Mouse (Mus musculus): ENCODE data around the gene Plxna1.
A peak's percentile ranks its signal among the peaks of the same experiment; 100 is the strongest.

Plxna1 gene

GRCm38 (mm10) chr6:89327746-89328491 is 34.5 kb downstream of the Plxna1 start:
- no peak for DNase-seq (ENCODE audit: low read depth, low spot score)
- H3K36me3 ChIP-seq (ENCODE audit: control insufficient read depth, insufficient read depth, low read length, poor library complexity, severe bottlenecking): no peaks in the 10 kb centered on the region
- H3K27me3 ChIP-seq (ENCODE audit: control insufficient read depth, insufficient read depth, low read length, poor library complexity, severe bottlenecking): no peaks in the 10 kb centered on the region

GRCm38 (mm10) chr6:89324842-89325241 is 37.6 kb downstream of the Plxna1 start:
- Histone ChIP-seq H3K36me3 (ENCODE audit: control insufficient read depth, insufficient read depth, low read length, poor library complexity, severe bottlenecking) (no peaks in the 10 kb centered on the region), H3K27me3 (ENCODE audit: control insufficient read depth, insufficient read depth, low read length, poor library complexity, severe bottlenecking) (no peaks in the 10 kb centered on the region)
- DNase-seq (ENCODE audit: low read depth, low spot score): no peak

GRCm38 (mm10) chr6:89315263-89315662 is 47.2 kb downstream of the Plxna1 start:
- no peak for DNase-seq (ENCODE audit: low read depth, low spot score)
- no peaks in the 10 kb centered on the region for H3K27me3 ChIP-seq (ENCODE audit: control insufficient read depth, insufficient read depth, low read length, poor library complexity, severe bottlenecking)
- no peaks in the 10 kb centered on the region for H3K36me3 ChIP-seq (ENCODE audit: control insufficient read depth, insufficient read depth, low read length, poor library complexity, severe bottlenecking)

GRCm38 (mm10) chr6:89311518-89311917 is 50.9 kb downstream of the Plxna1 start:
- H3K36me3 ChIP-seq (ENCODE audit: control insufficient read depth, insufficient read depth, low read length, poor library complexity, severe bottlenecking): no peaks in the 10 kb centered on the region
- no peaks in the 10 kb centered on the region for H3K27me3 ChIP-seq (ENCODE audit: control insufficient read depth, insufficient read depth, low read length, poor library complexity, severe bottlenecking)
- no peak for DNase-seq (ENCODE audit: low read depth, low spot score)

- H3K36me3 ChIP-seq (ENCODE audit: control insufficient read depth, insufficient read depth, low read length, poor library complexity, severe bottlenecking): no peaks in the 10 kb centered on the region
- no peaks in the 10 kb centered on the region for H3K27me3 ChIP-seq (ENCODE audit: control insufficient read depth, insufficient read depth, low read length, poor library complexity, severe bottlenecking)
- no peak for DNase-seq (ENCODE audit: low read depth, low spot score)
These were observed 52.2 kb downstream of the Plxna1 start for GRCm38 (mm10) chr6:89310236-89310635.

GRCm38 (mm10) chr6:89308213-89308973 is 54.0 kb downstream of the Plxna1 start:
- Histone ChIP-seq H3K36me3 (ENCODE audit: control insufficient read depth, insufficient read depth, low read length, poor library complexity, severe bottlenecking) (no peaks in the 10 kb centered on the region), H3K27me3 (ENCODE audit: control insufficient read depth, insufficient read depth, low read length, poor library complexity, severe bottlenecking) (no peaks in the 10 kb centered on the region)
- DNase-seq (ENCODE audit: low read depth, low spot score): no peak

GRCm38 (mm10) chr6:89304375-89305058 is 57.9 kb downstream of the Plxna1 start:
- H3K36me3 ChIP-seq (ENCODE audit: control insufficient read depth, insufficient read depth, low read length, poor library complexity, severe bottlenecking): no peaks in the 10 kb centered on the region
- no peaks in the 10 kb centered on the region for H3K27me3 ChIP-seq (ENCODE audit: control insufficient read depth, insufficient read depth, low read length, poor library complexity, severe bottlenecking)
- DNase-seq (ENCODE audit: low read depth, low spot score): no peak

- peak; percentile 42 for DNase-seq (ENCODE audit: low read depth, low spot score)
- H3K27me3 ChIP-seq (ENCODE audit: control insufficient read depth, insufficient read depth, low read length, poor library complexity, severe bottlenecking): no peaks in the 10 kb centered on the region
- H3K36me3 ChIP-seq (ENCODE audit: control insufficient read depth, insufficient read depth, low read length, poor library complexity, severe bottlenecking): no peaks in the 10 kb centered on the region
These were observed 62.6 kb downstream of the Plxna1 start for GRCm38 (mm10) chr6:89299818-89300217.

- DNase-seq (ENCODE audit: low read depth, low spot score): no peak
- no peaks in the 10 kb centered on the region for H3K36me3 ChIP-seq (ENCODE audit: control insufficient read depth, insufficient read depth, low read length, poor library complexity, severe bottlenecking)
- no peaks in the 10 kb centered on the region for H3K27me3 ChIP-seq (ENCODE audit: control insufficient read depth, insufficient read depth, low read length, poor library complexity, severe bottlenecking)
These were observed 65.3 kb downstream of the Plxna1 start for GRCm38 (mm10) chr6:89296909-89297695.

- Histone ChIP-seq H3K27me3 (ENCODE audit: control insufficient read depth, insufficient read depth, low read length, poor library complexity, severe bottlenecking) (no peaks in the 10 kb centered on the region), H3K36me3 (ENCODE audit: control insufficient read depth, insufficient read depth, low read length, poor library complexity, severe bottlenecking) (no peaks in the 10 kb centered on the region)
- peak; percentile 86 for DNase-seq (ENCODE audit: low read depth, low spot score)
These were observed 66.3 kb downstream of the Plxna1 start for GRCm38 (mm10) chr6:89296001-89296709.

GRCm38 (mm10) chr6:89294621-89295020 is 67.8 kb downstream of the Plxna1 start:
- H3K27me3 ChIP-seq (ENCODE audit: control insufficient read depth, insufficient read depth, low read length, poor library complexity, severe bottlenecking): no peaks in the 10 kb centered on the region
- no peak for DNase-seq (ENCODE audit: low read depth, low spot score)
- no peaks in the 10 kb centered on the region for H3K36me3 ChIP-seq (ENCODE audit: control insufficient read depth, insufficient read depth, low read length, poor library complexity, severe bottlenecking)

GRCm38 (mm10) chr6:89291494-89291893 is 70.9 kb downstream of the Plxna1 start:
- DNase-seq (ENCODE audit: low read depth, low spot score): no peak
- H3K36me3 ChIP-seq (ENCODE audit: control insufficient read depth, insufficient read depth, low read length, poor library complexity, severe bottlenecking): no peaks in the 10 kb centered on the region
- no peaks in the 10 kb centered on the region for H3K27me3 ChIP-seq (ENCODE audit: control insufficient read depth, insufficient read depth, low read length, poor library complexity, severe bottlenecking)

- Histone ChIP-seq H3K36me3 (ENCODE audit: control insufficient read depth, insufficient read depth, low read length, poor library complexity, severe bottlenecking) (no peaks in the 10 kb centered on the region), H3K27me3 (ENCODE audit: control insufficient read depth, insufficient read depth, low read length, poor library complexity, severe bottlenecking) (no peaks in the 10 kb centered on the region)
- DNase-seq (ENCODE audit: low read depth, low spot score): peak; percentile 86
These were observed 74.3 kb downstream of the Plxna1 start for GRCm38 (mm10) chr6:89288156-89288555.

Measured in splenic B cell, adult 2 months (primary cell).